Mouse (Mus musculus) erythroblast, embryonic 14.5 days (primary cell): ENCODE measurements around the gene Zscan21. TPM values are rescaled to one million over a fixed set of nuclear protein-coding genes. Genes with fewer than 3 reads are reported as not detected.

Source experiments
- H3K27me3 ChIP-seq: 2 replicates; pipeline ENCODE4 v1.6.1; 2012; ENCODE audit warnings: inconsistent platforms; ENCODE audit not compliant: control insufficient read depth
- H3K36me3 ChIP-seq: 2 replicates; pipeline ENCODE4 v1.6.1; 2012; ENCODE audit warnings: mild to moderate bottlenecking, inconsistent platforms; ENCODE audit not compliant: control insufficient read depth
- H3K4me1 ChIP-seq: 2 replicates; pipeline ENCODE4 v1.6.1; 2012; ENCODE audit warnings: inconsistent platforms; ENCODE audit not compliant: control insufficient read depth
- H3K4me3 ChIP-seq: replicated peaks from 2 replicates; pipeline ENCODE3; 2012; ENCODE audit warnings: moderate library complexity, mild to moderate bottlenecking, inconsistent platforms
- H3K9me3 ChIP-seq: 2 replicates; pipeline ENCODE4 v1.6.1; 2012; ENCODE audit warnings: low read length, inconsistent platforms, mixed read lengths; ENCODE audit not compliant: control insufficient read depth
- GATA1 ChIP-seq: IDR thresholded peaks from 2 replicates; pipeline ENCODE4 v1.6.1; 2012; ENCODE audit warnings: low read length, inconsistent platforms, mixed read lengths
- TAL1 ChIP-seq: IDR thresholded peaks from 3 replicates; pipeline ENCODE4 v1.6.1; 2012; ENCODE audit warnings: low read length, inconsistent platforms, mixed read lengths
- polyA plus RNA-seq: library from polyadenylated mRNA; stranded (reverse); fragments of >175 nt; gene quantifications from 2 replicates; pipeline ENCODE4 v1.2.3, GENCODE M21; 2012

The Zscan21 gene
- polyA plus RNA-seq, 1 experiment = 0.11 TPM

DNA sequence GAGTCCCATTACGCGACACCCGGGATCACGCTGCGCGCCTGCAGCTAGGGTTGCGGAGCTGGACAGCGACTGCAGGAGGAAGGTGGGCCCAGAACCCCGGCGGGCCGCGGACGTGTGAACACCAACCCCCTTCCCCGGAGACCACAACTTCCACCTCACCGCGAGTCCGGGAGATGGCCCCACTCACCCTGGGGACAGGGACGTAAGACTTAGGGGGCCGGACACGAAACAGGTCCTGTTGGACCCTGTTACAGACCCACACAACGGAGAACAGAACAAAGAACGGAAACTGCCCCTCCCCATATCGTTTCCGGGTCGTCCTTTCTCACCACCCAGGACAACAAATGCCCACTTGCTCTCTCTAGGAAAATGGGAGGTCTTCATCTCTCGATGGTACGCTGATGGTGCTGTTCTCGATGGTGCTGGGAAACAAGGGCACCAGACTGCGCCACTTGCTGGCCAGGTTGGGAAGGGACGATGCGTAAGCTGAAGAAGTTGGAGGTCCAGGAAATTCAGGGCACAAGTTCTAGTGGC, 38.8 kb downstream of the Zscan21 start, which contains the start of gene Zfp113:
TSS of gene Zfp113 (minus strand) at position 302 of the 534 bp plus-strand sequence.
- H3K27me3 ChIP-seq = no peaks in the 10 kb centered on the region
- H3K9me3 ChIP-seq = no peaks in the 10 kb centered on the region
- peaks cover 24% of the 10 kb centered on the region for H3K4me1 ChIP-seq
- peak within 1 kb of the TSS; percentile 77 for H3K4me3 ChIP-seq
- TF ChIP-seq GATA1 (no peak), TAL1 (no peak)
- peaks cover 19% of the 10 kb centered on the region for H3K36me3 ChIP-seq

GRCm38 (mm10) chr5:138160224-138160762, 43.6 kb downstream of the Zscan21 start:
- TF ChIP-seq GATA1 = no peak
- TF ChIP-seq TAL1 = no peak
- Histone ChIP-seq H3K4me3 (peak overlapping the region; percentile 98), H3K36me3 (peaks cover 33% of the 10 kb centered on the region), H3K9me3 (no peaks in the 10 kb centered on the region), H3K4me1 (peaks cover 41% of the 10 kb centered on the region), H3K27me3 (no peaks in the 10 kb centered on the region)

DNA sequence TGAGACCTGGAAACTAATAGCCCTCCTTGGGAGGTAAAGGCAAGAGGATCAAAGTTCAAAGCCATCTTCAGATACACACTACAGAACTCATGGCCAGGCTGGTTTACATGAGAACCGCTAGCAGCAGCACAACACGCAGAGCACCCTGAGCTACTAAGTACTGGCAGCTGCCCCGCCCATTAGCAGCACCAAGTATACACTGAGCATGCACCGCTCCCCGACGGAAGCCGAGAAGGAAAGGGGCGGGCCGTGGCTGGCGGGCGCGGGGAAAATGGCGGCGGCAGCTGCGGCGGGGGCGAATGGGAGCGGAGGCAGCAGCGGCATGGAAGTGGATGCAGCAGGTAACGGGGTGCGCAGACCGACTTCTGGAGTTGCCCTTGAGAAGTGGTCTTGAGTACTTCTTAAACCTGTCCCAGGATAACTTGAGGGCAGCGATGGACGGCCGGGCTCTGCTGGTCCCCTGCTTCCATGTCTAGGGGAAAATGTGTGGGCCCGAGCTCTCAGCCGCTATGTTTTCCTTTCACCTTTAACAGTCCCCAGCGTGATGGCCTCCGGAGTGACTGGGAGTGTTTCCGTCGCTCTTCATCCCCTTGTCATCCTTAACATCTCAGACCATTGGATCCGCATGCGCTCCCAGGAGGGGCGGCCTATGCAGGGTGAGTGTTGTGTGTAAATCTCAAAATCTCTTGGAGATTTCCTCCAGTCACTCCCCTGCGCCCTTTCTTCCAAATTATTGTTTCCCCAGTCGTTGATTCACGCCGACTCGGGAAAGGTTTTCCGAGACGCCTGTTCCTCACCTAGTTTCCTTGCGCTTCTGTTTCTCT, 44.4 kb downstream of the Zscan21 start, which contains the start of gene Cops6:
TSS of gene Cops6 (plus strand) at position 230 of the 824 bp plus-strand sequence.
- H3K27me3 ChIP-seq = no peaks in the 10 kb centered on the region
- peaks cover 39% of the 10 kb centered on the region for H3K4me1 ChIP-seq
- H3K36me3 ChIP-seq = peaks cover 41% of the 10 kb centered on the region
- TF ChIP-seq TAL1 (no peak), GATA1 (no peak)
- peak within 1 kb of the TSS; percentile 98 for H3K4me3 ChIP-seq
- no peaks in the 10 kb centered on the region for H3K9me3 ChIP-seq

- Histone ChIP-seq H3K36me3 (peaks cover 61% of the 10 kb centered on the region), H3K4me1 (peaks cover 52% of the 10 kb centered on the region), H3K4me3 (no peak overlapping the region), H3K27me3 (no peaks in the 10 kb centered on the region), H3K9me3 (no peaks in the 10 kb centered on the region)
- TF ChIP-seq GATA1 (no peak), TAL1 (no peak)
Measured at GRCm38 (mm10) chr5:138163046-138163445, 46.3 kb downstream of the Zscan21 start.

DNA sequence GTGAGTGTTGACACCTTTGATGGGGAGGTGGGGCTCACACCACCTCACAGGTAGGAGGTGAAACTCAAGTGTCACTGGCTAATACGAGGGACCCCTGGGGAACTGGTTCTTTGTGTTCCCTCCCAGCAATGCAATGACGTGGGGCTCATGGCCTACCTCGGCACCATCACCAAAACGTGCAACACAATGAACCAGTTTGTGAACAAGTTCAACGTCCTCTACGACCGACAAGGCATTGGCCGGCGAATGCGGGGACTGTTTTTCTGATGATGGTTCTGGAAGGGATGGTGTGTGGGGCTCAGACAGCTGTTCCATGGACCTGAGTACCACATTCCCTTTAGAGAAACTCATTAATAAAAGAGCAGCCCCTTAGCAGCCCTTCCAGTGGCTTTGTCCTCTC, 46.9 kb downstream of the Zscan21 start:
- Histone ChIP-seq H3K4me1 (peaks cover 55% of the 10 kb centered on the region), H3K27me3 (no peaks in the 10 kb centered on the region), H3K36me3 (peaks cover 67% of the 10 kb centered on the region), H3K9me3 (no peaks in the 10 kb centered on the region), H3K4me3 (no peak overlapping the region)
- TF ChIP-seq TAL1 (no peak), GATA1 (no peak)

DNA sequence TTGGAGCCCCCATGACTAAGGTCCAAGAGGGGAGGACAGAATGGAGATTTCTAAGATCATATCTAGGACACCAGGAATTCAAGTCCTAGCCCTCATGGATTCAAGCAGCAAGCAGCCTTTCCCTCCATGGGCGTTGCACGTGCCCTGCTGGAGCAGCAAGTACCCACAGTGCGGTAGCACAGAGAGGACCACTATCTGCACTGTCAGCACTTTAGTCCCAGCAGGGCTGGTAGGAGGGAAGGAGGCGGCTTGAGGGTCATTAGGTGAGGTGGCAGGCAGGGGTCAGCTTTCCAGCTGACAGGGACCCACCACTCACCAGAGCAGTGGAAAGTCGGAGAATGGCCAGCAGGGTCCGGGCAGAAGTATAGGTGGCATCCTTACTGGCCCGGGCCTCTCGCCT, 48.9 kb downstream of the Zscan21 start:
- TF ChIP-seq TAL1 (no peak), GATA1 (no peak)
- H3K4me1 ChIP-seq = peaks cover 64% of the 10 kb centered on the region
- peaks cover 86% of the 10 kb centered on the region for H3K36me3 ChIP-seq
- no peaks in the 10 kb centered on the region for H3K27me3 ChIP-seq
- H3K4me3 ChIP-seq = no peak overlapping the region
- no peaks in the 10 kb centered on the region for H3K9me3 ChIP-seq

DNA sequence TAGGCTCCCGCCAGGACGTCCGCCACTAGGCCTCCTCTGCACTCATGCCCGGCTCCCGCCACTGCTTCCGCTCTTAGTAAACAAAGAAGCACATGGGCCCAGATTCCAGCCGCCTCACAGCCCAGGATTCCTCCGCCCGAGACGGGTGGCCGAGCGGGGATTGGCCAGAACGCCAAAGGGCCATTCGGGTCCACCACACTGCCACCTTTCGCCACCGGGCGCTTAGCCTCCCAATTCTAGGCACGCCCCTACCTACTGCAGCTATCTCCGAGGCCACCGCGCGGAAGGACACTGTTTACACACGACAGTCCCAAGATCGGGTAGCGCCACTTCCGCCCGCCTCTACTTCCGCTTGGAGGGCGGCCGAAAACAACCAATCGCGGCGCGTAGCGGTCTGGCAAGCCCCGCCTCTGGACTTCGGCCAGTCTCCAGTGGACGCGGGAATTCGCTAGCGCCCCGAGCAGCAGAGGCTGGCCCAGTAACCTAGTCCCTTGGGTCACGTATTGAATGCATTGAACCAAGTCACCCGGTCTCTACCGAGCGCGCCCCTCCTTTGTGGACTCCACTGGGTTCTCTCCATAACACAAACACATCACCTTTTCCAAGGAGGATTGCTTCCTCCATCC, 54.3 kb downstream of the Zscan21 start:
- TF ChIP-seq TAL1 = no peak
- no peak for TF ChIP-seq GATA1
- Histone ChIP-seq H3K36me3 (peaks cover 83% of the 10 kb centered on the region), H3K27me3 (no peaks in the 10 kb centered on the region), H3K4me3 (peak overlapping the region; percentile 95), H3K4me1 (peaks cover 57% of the 10 kb centered on the region), H3K9me3 (no peaks in the 10 kb centered on the region)

GRCm38 (mm10) chr5:138171695-138172491, 55.2 kb downstream of the Zscan21 start, which contains the start of the genes Ap4m1 and Mcm7:
Ap4m1 (plus strand) TSS chr5:138172002.
Mcm7 (minus strand) TSS chr5:138172422.
- TF ChIP-seq GATA1 (peak; percentile 77), TAL1 (no peak)
- Histone ChIP-seq H3K4me1 (peaks cover 54% of the 10 kb centered on the region), H3K36me3 (peaks cover 82% of the 10 kb centered on the region), H3K27me3 (no peaks in the 10 kb centered on the region), H3K9me3 (no peaks in the 10 kb centered on the region), H3K4me3 (peak within 1 kb of the TSS; percentile 95)
